Mouse (Mus musculus) thymus, adult 2 months (tissue): ENCODE data around the gene Scpep1. TPM values are rescaled to one million over a fixed set of nuclear protein-coding genes. Genes with fewer than 3 reads are reported as not detected.

Experiments
- DNase-seq: peaks from one replicate; pipeline ENCODE4 v3.0.0; 2021
- H3K27ac ChIP-seq: fragments of 200-500 bp; 2 replicates; pipeline ENCODE4 v1.5.1; 2012; ENCODE audit warnings: low read length, control low read depth; ENCODE audit not compliant: control insufficient read depth, insufficient read depth
- H3K27me3 ChIP-seq: fragments of 200-500 bp; 2 replicates; pipeline ENCODE4 v1.6.1; 2012; ENCODE audit warnings: mild to moderate bottlenecking, low read length, moderate library complexity, mixed read lengths; ENCODE audit not compliant: control insufficient read depth, insufficient read depth
- H3K36me3 ChIP-seq: fragments of 200-500 bp; 2 replicates; pipeline ENCODE4 v1.6.1; 2012; ENCODE audit warnings: mild to moderate bottlenecking, low read length, moderate library complexity; ENCODE audit not compliant: control insufficient read depth, insufficient read depth
- H3K4me1 ChIP-seq: fragments of 200-500 bp; replicated peaks from 2 replicates; pipeline ENCODE4 v1.6.1; 2012; ENCODE audit warnings: low read length; ENCODE audit not compliant: control insufficient read depth, insufficient read depth
- H3K4me3 ChIP-seq: fragments of 200-500 bp; 2 replicates; pipeline ENCODE4 v1.5.1; 2012; ENCODE audit warnings: mild to moderate bottlenecking, low read length, control low read depth, moderate library complexity; ENCODE audit not compliant: control insufficient read depth, insufficient read depth
- CTCF ChIP-seq: fragments of 200-500 bp; IDR thresholded peaks from 2 replicates; pipeline ENCODE4 v1.5.1; 2012; ENCODE audit warnings: mild to moderate bottlenecking, control low read depth, low read length, moderate library complexity, borderline replicate concordance; ENCODE audit not compliant: control insufficient read depth, poor library complexity, insufficient read depth; ENCODE audit errors: extremely low read depth
- POLR2A ChIP-seq: fragments of 200-500 bp; IDR thresholded peaks from 2 replicates; pipeline ENCODE4 v1.6.1; 2012; ENCODE audit warnings: mild to moderate bottlenecking, low read length, control low read depth, moderate library complexity; ENCODE audit not compliant: control insufficient read depth, poor library complexity, insufficient read depth; ENCODE audit errors: extremely low read depth
- WGBS: fragments of 180-500 bp; shearing (Covaris S2); methylation state at CpG from one replicate; pipeline ENCODE4 v1.1.7; 2018; 5-methylcytosine and 5-hydroxymethylcytosine counted together
- polyA plus RNA-seq: library from polyadenylated mRNA; depleted of rRNA; stranded (reverse); fragments of >200 nt; gene quantifications from 2 replicates; pipeline ENCODE4 v1.2.3, GENCODE M21; 2012

The Scpep1 gene
- polyA plus RNA-seq, 1 experiment, result 7.7 TPM

- H3K27ac ChIP-seq, result no peak overlapping the region
- WGBS, result 98% methylated on average over 9 of the region's 9 CpGs
- H3K4me3 ChIP-seq, result no peak overlapping the region
- TF ChIP-seq POLR2A (no peak), CTCF (no peak)
- no peaks in the 10 kb centered on the region for H3K36me3 ChIP-seq
- H3K27me3 ChIP-seq, result no peaks in the 10 kb centered on the region
- DNase-seq, result no peak
- no peaks in the 10 kb centered on the region for H3K4me1 ChIP-seq
These were observed 22.2 kb downstream of the Scpep1 start for GRCm38 (mm10) chr11:88933030-88933429.

- Histone ChIP-seq H3K4me3 (no peak overlapping the region), H3K27ac (no peak overlapping the region), H3K4me1 (no peaks in the 10 kb centered on the region), H3K36me3 (no peaks in the 10 kb centered on the region), H3K27me3 (no peaks in the 10 kb centered on the region)
- TF ChIP-seq POLR2A, result no peak
- TF ChIP-seq CTCF, result no peak
- 96% methylated on average over 14 of the region's 14 CpGs for WGBS
- no peak for DNase-seq
These were observed 23.4 kb downstream of the Scpep1 start for GRCm38 (mm10) chr11:88931692-88932530.

GRCm38 (mm10) chr11:88926566-88926965 lies 28.7 kb downstream of the Scpep1 start:
- Histone ChIP-seq H3K27ac (no peak overlapping the region), H3K4me1 (no peaks in the 10 kb centered on the region), H3K27me3 (no peaks in the 10 kb centered on the region), H3K4me3 (no peak overlapping the region), H3K36me3 (no peaks in the 10 kb centered on the region)
- TF ChIP-seq POLR2A, result no peak
- TF ChIP-seq CTCF, result no peak
- 92% methylated on average over 5 of the region's 5 CpGs for WGBS
- no peak for DNase-seq

- Histone ChIP-seq H3K4me1 (no peaks in the 10 kb centered on the region), H3K36me3 (no peaks in the 10 kb centered on the region), H3K27me3 (no peaks in the 10 kb centered on the region; the same call in 1 of the 2 replicates), H3K27ac (no peak overlapping the region), H3K4me3 (no peak overlapping the region)
- DNase-seq, result no peak
- TF ChIP-seq CTCF (no peak), POLR2A (no peak)
- 92% methylated on average over 8 of the region's 8 CpGs for WGBS
These were observed 45.8 kb downstream of the Scpep1 start for GRCm38 (mm10) chr11:88909388-88910036.

- TF ChIP-seq POLR2A (no peak), CTCF (no peak)
- no peak overlapping the region for H3K27ac ChIP-seq
- 89% methylated on average over 1 of the region's 1 CpGs for WGBS
- no peaks in the 10 kb centered on the region for H3K36me3 ChIP-seq
- H3K27me3 ChIP-seq, result no peaks in the 10 kb centered on the region; the same call in 1 of the 2 replicates
- no peak overlapping the region for H3K4me3 ChIP-seq
- DNase-seq, result peak; percentile 68
- no peaks in the 10 kb centered on the region for H3K4me1 ChIP-seq
These were observed 46.6 kb downstream of the Scpep1 start for GRCm38 (mm10) chr11:88908557-88909211.

- H3K4me1 ChIP-seq, result no peaks in the 10 kb centered on the region
- no peak overlapping the region for H3K27ac ChIP-seq
- no peak overlapping the region for H3K4me3 ChIP-seq
- WGBS, result 96% methylated on average over 7 of the region's 7 CpGs
- no peaks in the 10 kb centered on the region for H3K36me3 ChIP-seq
- DNase-seq, result no peak
- no peaks in the 10 kb centered on the region; the same call in 1 of the 2 replicates for H3K27me3 ChIP-seq
- no peak for TF ChIP-seq POLR2A
- TF ChIP-seq CTCF, result no peak
These were observed 47.4 kb downstream of the Scpep1 start for GRCm38 (mm10) chr11:88907886-88908285.
